Mouse (Mus musculus) kidney, postnatal 25 days (tissue): Measurements from ENCODE around the gene Ppp1r14b.

Experiments
- DNase-seq, 2 experiments: peaks; one replicate each; pipeline ENCODE4 v3.0.0; 2021; ENCODE audit warnings: mixed read lengths in 2 of 2

The Ppp1r14b gene

DNA sequence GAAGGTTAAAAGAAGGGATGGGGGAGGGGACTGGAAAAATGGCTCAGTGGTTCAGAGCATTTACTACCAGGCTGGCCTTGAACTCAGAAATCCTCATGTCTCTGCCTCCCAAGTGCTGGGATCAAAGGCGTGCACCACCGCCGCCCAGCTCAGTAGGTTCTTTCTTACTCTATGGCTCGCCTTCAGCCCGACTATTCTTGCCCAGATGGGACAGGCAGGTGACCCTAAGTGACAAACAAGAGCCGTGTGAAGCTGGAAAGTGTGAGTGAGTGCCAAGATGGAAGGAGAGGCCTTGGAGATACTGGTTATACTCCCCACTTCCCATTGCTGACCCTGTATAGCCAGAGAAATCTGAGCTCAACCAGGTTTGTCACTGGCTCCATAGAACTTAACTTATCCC lies 31.1 kb upstream of the Ppp1r14b start:
- DNase-seq = peak in 1 of 2 experiments; percentile 44

DNA sequence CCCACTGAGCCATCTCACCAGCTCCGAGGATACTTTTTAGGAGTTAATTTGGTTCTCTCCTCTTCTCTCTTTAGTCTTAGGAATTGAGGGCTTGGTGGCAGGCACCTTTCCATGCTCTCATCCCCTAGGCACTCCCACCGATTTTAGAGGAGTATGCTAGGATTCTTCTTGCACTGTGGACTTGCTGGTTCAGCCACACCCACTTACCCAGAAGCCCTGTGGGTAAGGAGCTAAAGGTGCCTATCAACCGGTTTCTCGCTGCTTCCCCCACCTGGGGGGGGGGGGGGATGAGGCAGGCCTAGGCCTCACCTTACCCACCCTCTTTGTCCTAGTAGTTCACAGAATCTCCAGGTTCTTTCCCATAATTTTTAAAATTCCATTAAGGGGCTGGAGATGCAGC lies 27.0 kb upstream of the Ppp1r14b start:
- no peak for DNase-seq

DNA sequence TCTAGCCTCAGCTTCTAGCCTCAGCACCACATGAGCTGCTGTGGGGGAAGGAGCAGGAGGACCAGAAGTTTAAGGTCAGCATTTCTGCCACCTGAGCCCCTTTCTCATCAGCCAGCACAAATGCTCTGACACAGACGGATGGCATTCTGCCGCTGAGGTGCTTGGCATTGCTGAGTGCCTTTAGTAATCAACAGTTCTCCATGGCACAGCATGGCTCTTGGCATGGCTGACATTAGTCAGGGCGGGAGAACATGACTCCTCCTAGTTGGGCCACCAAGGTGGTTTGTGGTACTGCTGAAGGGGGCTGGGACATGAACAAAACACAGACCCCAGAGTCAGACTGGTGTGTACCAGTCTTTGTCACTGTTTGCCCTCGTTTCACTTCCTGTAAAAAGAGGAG lies 26.6 kb upstream of the Ppp1r14b start:
- DNase-seq = peak in 1 of 2 experiments; percentile 41

DNA sequence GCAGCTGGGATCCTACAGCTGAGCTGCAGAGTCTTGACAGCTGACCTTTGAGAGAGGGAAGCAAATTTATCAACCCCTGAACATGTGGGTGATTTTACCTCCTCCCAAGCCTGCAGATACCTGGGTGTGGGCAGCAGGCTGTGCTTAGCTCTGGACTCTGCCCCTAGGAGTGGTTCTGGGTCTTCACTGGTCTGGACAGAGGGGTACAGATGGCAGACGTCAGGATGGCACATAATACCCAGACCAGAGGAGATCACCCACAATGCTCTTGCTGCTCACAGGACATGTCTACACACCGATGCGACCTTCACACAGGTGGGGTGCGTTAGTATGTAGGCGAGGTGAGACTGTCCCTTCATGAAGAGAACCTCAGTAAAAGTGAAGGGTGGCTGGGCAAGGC lies 25.2 kb upstream of the Ppp1r14b start:
- peak in 1 of 2 experiments; percentile 38 for DNase-seq

DNA sequence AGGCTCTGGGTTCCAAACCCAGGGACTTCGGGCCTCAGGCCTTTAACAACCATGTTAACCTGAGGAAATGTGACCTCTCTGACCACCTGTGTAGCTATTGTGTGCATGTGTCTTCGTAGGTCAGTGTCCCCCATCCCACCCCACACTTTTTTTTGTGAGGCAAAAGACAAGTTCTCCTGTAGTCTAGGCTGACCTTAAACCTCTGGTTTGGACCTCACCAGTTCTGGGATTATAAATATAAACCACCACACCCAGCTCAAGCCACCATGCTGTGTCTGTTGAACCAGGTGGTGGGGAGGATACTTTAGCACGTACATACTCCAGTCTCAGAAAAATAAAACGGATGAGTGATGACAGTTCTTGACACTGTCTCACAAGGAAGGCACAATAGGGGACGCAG lies 24.8 kb upstream of the Ppp1r14b start:
- no peak for DNase-seq

DNA sequence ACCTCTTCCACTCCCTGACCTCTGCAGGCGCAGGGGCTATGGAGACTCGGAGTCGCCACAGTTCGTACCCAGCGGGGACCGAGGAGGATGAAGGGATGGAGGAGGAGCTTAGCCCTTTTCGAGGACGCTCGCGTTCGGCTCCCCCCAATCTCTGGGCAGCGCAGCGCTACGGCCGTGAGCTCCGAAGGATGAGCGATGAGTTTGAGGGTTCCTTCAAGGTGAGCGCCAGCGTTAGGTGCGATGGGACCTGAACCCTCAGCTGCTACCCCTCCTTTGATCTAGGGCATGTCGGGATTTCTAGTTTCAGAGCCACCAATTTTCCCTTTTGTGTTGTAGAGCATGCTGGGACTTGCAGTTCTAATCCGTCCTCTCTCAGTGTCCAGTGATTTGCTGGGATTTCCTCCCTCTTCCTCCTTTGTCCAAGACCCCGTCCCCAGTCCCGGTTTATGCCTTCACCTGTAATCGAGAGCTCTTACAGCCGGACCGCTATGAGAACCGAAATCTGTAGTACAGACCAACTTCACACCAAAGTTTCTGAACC lies 24.1 kb upstream of the Ppp1r14b start:
- peak; percentile 49 to 68 for DNase-seq

DNA sequence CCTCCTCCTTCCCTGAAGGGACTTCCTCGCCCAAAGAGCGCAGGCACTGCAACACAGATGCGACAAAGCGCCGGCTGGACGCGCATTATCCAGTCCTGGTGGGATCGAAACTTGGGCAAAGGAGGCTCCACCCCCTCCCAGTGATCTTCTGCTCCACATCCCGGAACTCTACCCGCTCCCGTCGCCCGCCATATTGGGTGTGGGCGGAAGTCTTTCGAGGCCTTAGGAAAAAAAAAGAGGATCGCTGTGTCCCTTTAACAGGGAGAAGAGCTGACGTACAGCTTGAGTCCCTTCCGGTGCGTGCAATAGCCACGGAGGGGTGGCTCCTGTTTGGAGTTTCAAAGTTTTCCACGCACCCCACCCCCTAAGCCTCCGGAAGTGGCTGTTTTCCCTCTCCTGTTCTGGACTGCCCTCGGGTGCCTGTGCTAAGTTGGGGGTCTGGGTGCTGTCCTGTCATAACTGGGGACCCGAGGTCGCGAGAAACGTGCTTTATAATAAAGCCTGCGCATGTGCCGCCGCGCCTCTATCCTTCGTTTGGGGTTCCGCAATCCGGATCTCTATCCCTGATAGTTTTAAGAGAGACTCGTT lies 23.3 kb upstream of the Ppp1r14b start:
- peak; percentile 95 to 98 for DNase-seq

DNA sequence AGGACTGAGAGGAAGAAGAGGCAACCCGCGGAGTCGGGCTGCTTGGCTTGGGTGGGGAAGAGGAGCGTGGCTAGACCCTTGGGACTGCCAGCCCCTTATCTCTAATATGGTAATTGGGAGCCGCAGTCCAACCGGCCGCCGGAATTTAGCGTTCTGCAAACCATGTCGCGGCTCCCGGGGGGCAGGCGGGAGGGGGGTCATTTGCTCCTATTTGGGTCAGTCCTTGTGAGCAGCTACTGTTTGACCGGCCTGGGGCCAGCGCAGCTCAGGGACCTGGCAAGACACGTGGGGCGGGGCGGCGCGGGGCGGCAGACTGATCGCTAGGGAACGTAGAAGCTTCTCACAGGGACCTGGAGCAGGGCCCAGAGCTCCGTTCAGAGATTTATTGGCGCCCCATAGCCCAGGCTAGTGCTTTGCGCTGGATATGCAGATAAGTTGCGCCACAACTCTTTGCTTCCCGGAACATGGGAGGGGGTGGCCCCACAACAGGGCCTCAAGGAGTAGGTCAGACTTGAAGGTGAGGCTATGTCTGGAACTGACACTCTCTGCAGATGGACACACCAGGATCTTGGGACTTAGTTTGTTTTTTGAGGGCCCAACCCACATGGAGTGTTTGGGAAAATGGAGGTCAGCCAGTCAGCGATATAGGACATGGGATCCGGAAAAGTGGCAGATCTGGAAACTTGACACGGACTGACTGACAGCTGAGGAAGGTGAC lies 22.6 kb upstream of the Ppp1r14b start:
- peak; percentile 87 to 95 for DNase-seq

DNA sequence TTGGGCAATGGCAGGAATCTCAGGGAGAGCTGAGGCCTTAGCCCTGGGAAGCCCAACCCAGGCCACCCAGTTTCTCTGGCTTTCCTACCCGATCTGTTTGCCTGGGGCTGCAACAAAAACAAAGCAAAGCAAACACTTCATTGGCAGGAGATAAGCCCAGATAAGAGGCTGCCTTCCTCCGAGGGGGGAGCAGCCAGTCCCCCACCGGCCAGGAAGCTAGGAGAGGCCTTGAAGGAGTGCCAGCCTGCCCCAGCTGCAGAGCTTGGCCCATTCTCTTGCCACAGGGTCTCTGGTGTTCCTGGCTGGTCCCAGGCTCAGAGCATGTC lies 22.1 kb upstream of the Ppp1r14b start:
- DNase-seq = peak; percentile 62 to 86

DNA sequence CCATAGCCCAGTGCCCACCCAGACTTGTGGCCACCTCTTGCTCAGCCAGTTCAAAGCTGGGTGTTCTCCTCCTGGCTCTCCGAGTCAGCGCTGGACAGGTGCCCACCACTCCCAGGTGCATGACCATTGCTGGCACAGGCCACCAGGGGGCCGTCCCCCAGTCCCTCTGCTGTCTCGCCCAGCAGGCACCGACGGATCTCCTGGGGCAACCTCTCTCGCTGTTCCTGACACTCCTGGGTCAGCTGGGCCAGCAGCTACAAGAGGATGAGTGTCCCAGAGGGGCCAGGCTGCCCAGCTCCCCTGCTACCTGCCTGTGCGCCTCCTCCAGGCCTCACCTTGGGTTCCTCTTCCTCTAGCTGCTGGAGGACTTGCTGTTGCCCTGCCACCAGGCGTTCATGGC lies 20.7 kb upstream of the Ppp1r14b start:
- peak; percentile 76 to 84 for DNase-seq

DNA sequence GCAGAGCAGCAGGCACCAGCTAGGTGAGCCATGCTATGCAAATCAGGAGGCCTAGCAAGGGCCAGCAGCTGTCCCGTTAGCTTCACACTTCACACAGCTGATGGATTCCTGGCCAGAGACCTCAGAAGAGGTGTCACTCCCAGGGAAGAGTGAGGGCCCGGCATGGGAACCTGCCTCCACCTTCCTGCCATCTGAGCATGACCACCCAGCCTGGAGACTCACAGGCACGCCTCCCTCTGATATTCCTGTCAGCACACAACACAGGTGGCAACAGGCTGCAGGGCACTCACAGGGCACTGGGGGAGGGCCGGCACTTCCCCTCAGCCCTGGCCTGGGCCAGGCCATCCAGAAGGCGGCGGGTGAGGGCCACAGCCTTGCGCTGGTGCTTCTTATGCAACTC lies 19.3 kb upstream of the Ppp1r14b start:
- no peak for DNase-seq

DNA sequence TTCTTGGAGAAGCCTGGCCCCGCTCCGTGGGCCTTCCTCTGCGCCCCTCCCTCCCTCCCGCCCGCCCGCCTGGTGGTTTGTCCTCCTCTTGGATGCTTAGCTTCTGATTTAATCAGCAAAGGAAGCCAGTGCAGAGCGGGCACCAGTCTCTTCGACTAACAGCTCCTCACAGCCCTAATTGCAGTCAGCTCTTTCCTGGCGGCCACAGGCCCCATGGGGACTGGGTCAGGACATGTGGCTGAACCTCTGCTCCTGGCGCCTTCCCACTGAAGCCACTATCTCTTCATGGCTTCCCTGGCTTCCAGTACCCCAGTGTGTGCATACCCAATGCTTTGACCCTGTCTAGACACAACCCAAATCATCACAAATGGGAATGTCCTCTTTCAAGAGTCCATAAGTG lies 18.3 kb upstream of the Ppp1r14b start:
- peak in 1 of 2 experiments; percentile 34 for DNase-seq

DNA sequence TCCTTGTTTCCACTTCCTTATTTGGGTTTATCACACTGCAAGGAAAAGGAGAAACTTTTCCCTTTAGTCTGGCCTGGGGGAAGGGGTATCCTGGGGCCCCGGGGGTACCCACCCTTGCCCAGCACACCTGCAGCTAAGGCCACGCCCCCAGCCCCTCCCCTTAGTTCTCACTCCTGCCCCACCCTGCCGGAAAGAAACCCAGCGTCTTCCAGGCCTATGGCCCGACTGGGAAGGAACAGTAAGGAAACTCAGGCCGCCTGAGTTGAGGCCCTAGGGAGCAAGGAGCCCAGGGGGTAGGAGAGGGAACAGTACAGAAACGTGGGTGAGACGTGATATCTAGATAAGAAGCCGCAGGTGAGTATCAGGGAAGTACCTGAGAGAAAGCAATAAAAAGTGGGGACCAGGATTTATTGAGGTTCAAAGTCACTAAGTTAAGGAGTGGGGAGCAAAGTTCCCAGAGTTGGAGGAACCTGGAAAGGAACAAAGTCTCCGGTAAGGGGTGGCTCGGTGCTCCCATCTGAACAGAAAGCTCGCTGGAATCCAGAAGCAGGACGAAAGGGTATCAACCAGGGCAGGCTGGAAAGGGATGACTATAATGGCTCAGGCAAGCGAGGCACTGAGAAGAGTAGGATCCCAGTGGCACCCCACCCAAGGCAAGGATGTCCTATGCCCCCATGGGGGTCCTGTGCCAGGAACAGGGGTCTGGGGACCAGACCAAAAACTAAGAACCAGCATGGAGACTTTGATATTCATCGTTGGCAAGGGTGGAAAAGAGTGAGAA lies 6.1 kb upstream of the Ppp1r14b start:
- peak; percentile 68 to 77 for DNase-seq

DNA sequence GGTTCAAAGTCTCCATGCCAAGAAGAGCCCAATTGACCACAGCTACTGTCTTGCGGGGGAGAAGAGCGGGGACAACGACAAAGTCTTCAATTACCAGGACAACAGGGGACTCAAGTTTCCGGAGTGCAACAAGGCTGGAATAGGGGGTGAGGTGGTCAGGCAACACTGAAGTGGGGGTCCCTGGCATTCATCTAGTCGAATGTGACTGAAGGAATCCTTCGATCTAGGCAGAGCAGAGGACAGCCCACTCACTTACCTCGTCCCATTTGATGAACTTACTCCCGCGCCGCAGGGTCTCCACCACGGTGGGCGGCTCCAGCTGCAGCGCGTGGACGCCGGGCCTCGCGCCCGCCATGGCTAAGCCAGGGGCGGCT lies 5.5 kb upstream of the Ppp1r14b start:
- no peak for DNase-seq

DNA sequence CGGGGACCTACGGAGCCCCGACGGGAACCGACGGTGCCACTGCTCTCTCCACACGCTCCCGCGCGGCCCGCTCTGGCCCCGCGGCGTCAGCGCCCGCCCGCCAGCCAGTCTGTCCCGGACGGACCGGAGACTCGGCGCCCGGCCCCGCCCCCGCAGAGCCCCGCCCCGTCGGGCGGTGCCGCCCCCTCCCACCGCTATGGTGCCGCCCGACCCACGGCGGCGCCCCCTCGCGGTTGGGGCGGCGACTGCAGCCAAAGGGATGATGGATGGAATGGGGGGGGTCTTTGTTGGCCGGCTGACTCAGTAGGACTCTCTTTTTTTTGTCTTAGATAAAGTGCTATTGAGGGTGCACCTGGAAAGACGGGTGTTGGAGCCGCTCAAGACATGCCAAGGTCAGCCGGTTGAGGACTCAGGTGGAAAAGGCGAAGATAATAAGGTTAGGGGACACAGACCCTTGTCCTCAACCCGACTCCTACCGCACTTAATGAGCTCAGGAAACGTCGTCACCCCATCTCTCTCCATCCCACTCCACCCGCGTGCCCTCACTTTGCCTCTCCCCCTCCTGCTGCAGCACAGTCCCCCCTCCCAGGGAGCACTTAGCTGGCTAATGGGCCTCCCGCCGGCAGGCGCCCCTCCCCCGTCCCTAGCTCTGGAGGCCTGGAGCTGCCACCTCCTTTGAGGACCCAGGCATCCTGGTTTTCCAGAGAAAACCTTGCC lies 4.9 kb upstream of the Ppp1r14b start:
- DNase-seq = peak; percentile 82 to 90

DNA sequence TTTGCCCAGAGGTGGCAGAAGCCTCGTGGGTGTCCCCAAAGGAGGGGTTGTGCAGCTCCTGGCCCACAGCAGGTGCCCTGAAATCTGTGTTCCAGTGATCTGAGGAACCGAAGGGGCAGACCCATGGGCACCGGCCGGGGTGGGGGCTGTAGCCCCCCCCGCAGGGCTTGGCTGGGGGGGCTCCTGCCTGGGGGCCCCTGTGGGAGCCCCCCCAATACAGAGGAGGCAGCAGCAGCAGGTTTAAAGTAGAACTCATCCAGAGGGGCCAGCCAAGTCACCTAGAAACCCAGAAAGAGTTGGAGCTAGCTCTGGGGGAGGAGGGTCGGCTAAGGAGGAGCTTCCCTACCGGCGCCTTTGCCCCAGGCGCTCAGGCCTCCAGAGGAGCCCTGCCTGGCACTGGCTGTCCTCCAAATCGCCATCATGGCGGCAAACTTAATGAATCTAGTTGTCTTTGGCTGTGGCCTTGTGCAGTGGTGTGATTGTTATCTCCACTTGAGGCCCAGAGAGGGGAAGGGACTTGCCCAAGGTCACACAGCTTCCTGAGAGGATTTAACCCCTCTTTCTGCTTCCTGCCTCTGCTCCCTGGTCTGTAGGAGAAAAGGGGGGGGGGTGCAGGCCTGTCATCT lies 4.2 kb upstream of the Ppp1r14b start:
- peak in 1 of 2 experiments; percentile 54 for DNase-seq

DNA sequence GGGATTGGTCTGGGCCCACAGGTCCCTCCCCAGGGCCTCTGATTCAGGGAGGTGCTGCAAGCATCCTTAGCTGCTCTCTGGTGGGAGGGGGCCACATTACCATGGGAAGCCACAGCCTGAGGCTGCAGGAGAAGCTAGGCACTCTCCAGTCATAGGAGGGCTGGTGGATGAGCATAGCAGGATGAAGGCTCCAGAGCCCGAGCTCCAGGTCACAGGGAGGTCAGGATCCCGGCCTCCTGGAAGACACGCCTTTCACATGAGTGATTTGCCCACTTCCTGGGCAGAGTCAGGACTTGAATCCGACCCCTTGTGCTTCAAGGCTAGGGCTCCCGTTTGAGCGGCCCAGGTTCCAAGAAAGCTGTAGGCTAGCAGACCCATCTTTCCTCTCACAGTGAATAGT lies 3.1 kb upstream of the Ppp1r14b start:
- no peak for DNase-seq

DNA sequence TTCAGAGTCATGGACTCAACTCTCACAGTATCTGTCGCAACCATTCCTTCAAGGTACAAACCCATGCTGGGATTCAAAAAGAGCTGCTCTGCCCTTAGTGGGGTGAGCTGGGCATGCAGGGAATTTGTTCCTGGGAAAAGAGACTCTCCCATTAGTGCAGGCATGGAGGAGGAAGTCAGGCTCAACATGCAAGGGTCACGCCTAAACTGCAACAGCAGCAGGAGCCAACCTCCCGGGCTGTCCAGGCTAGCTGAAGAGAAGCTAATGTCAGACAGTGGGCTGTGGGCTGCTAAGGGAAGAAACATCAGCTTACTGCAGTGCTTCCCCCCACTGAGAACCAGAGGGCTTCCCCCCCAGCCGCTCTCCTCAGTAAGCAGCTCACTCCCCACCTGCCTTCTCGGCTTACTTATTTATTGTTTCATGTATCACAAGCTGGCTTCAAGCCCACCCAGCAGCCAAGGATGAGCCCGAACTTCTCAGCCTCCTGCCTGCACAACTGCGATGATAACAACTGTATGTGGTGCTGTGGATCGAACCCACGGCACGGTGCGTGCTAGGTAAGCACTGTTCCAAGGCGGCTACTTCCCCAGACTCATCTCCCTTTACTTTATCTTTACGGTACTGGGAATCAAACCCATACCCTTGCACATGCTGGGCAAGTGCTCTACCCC lies 2.4 kb upstream of the Ppp1r14b start:
- DNase-seq = no peak

DNA sequence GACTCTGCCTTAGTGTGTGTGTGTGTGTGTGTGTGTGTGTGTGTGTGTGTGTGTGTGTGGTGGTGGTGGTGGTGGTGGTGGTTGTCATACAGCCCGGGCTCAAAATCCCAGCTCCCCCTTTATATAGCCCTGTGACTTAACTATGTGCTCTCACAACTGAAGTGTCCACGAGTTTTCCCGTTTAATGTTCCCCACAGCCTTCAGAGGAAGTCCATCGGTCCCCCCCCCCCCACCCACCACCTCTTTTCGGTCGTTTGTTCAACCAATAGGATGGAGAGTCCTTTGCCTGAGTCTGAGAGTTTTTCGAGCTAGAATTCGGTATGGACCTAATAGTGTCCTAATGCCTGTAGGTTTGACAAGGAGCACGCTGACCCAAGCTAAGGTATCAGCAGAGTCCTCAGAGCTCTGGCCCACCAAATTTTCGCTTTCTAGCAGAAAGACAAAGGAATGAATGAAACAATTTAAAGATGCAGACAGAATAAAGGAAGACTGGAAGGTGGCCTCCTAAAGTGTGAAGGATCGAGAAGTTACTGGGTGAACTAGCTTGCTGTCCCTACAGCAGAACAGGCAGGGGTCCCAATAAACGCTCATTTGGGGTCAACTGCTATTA lies 1.1 kb upstream of the Ppp1r14b start:
- DNase-seq = no peak

DNA sequence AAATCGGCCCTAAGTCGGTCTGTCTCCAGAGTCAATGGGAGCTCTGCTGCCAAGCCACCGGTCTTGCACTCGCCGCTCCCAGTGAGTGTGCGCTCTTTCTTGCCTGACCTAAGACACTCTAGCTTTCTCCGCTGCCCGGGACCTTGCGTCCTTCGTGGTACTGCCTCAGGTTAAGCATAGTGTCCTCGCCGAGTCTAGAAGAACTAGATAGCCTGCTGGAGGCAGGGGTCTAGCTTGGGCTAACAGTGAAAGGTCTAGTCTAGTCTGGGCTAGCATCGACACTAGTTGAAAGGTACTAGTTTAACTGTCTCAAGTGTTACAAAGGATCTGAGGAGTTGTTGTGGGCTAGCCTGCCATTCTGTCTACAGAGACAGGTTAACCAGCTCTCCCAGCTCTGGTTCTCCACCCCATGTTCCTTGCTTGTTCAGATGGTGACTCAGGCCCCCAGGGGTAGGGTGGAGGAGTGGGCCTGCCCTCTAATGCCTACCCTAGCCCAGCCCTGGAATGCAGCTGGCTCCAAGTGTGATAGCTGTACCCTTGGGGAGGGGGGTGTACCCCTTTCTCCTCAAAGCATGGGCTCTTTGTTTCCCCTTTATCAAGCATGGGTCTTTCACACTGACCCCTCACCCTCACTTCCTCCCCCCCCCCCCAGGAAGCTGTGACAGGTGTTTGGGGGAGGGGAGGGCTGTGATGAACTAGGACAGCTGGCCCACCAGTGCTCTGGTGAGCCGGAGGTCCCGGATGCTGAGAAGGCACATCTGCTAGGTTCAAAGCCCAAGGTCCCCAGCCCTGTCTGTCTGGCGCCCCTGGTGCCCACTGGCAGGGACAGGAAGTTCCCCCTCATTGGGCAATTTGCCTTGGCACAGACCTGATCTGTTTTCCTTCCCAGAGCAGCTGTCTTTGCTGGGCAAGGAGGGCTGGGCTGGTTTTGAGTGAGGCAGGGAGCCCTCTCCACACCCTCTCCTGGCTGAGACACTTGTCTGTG lies 1.1 kb downstream of the Ppp1r14b start, which contains the start of gene Plcb3:
Gene Plcb3 (minus strand): TSS at position 934 of the 985 bp plus-strand sequence.
- peak; percentile 51 to 84 for DNase-seq
